Mouse (Mus musculus): ENCODE results near the gene Nit2. TPM values are rescaled to one million over a fixed set of nuclear protein-coding genes. Genes with fewer than 3 reads are reported as not detected.

Gene Nit2
- polyA plus RNA-seq, 1 experiment = 18.4 TPM

- no peaks in the 10 kb centered on the region for H3K4me1 ChIP-seq (replicated peaks; ENCODE audit: control insufficient read depth, insufficient read depth, low read length)
- WGBS = under 1% methylated on average over 37 of the region's 37 CpGs
- peak; percentile 72 for TF ChIP-seq POLR2A (IDR thresholded peaks at IDR 0.05; ENCODE audit: control insufficient read depth, extremely low read depth, insufficient read depth, low read length, poor library complexity)
- TF ChIP-seq CTCF (IDR thresholded peaks at IDR 0.05; ENCODE audit: borderline replicate concordance, control insufficient read depth, extremely low read depth, insufficient read depth, low read length, poor library complexity) = no peak
- peaks cover 2% of the 10 kb centered on the region; the same call in 1 of the 2 replicates for H3K27me3 ChIP-seq (ENCODE audit: control insufficient read depth, insufficient read depth, low read length)
- H3K4me3 ChIP-seq (ENCODE audit: control insufficient read depth, insufficient read depth, low read length) = peak within 1 kb of the TSS; percentile 94
- peak; percentile 93 for DNase-seq
- H3K27ac ChIP-seq (ENCODE audit: control insufficient read depth, insufficient read depth, low read length) = peak within 1 kb of the TSS; percentile 62
- no peaks in the 10 kb centered on the region for H3K36me3 ChIP-seq (ENCODE audit: control insufficient read depth, insufficient read depth, low read length)
These were observed 46.0 kb downstream of the Nit2 start, which contains the start of gene Tomm70a for GRCm38 (mm10) chr16:57120913-57121815. Gene Tomm70a (plus strand): TSS chr16:57121703.

DNA sequence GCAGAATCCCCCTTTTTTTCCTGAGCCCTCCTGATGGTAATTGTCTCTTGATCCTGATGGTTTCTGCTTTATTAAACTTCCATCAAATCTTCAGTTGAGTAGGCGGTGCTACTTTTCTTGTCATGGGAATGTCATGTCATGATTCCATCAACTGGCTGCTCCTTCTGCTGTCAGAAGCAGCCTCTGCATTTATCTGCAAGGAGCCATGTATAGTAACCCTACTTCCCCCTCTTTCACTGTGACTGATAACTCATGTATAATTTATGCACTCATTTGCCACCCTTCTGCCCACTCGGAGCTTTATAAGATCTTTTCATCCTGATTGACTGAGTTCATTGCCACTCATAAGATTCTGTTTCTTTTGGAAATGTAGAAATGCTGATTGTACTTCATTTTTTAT is 49.6 kb downstream of the Nit2 start:
- no peak for DNase-seq
- H3K4me1 ChIP-seq (replicated peaks; ENCODE audit: control insufficient read depth, insufficient read depth, low read length) = no peaks in the 10 kb centered on the region
- H3K36me3 ChIP-seq (ENCODE audit: control insufficient read depth, insufficient read depth, low read length) = no peaks in the 10 kb centered on the region
- no peak for TF ChIP-seq CTCF (IDR thresholded peaks at IDR 0.05; ENCODE audit: borderline replicate concordance, control insufficient read depth, extremely low read depth, insufficient read depth, low read length, poor library complexity)
- TF ChIP-seq POLR2A (IDR thresholded peaks at IDR 0.05; ENCODE audit: control insufficient read depth, extremely low read depth, insufficient read depth, low read length, poor library complexity) = no peak
- H3K27ac ChIP-seq (ENCODE audit: control insufficient read depth, insufficient read depth, low read length) = no peak overlapping the region
- peaks cover 2% of the 10 kb centered on the region; the same call in 1 of the 2 replicates for H3K27me3 ChIP-seq (ENCODE audit: control insufficient read depth, insufficient read depth, low read length)
- WGBS = 67% methylated on average over 2 of the region's 2 CpGs
- H3K4me3 ChIP-seq (ENCODE audit: control insufficient read depth, insufficient read depth, low read length) = no peak overlapping the region

- no peak overlapping the region for H3K27ac ChIP-seq (ENCODE audit: control insufficient read depth, insufficient read depth, low read length)
These were observed 51.1 kb downstream of the Nit2 start for GRCm38 (mm10) chr16:57116066-57116465.

More at GRCm38 (mm10) chr16:57116066-57116465, 51.1 kb downstream of the Nit2 start:
- Histone ChIP-seq H3K27me3 (ENCODE audit: control insufficient read depth, insufficient read depth, low read length) (peaks cover 2% of the 10 kb centered on the region; the same call in 1 of the 2 replicates), H3K36me3 (ENCODE audit: control insufficient read depth, insufficient read depth, low read length) (no peaks in the 10 kb centered on the region), H3K4me3 (ENCODE audit: control insufficient read depth, insufficient read depth, low read length) (no peak overlapping the region), H3K4me1 (replicated peaks; ENCODE audit: control insufficient read depth, insufficient read depth, low read length) (no peaks in the 10 kb centered on the region)
- no peak for DNase-seq
- TF ChIP-seq CTCF (IDR thresholded peaks at IDR 0.05; ENCODE audit: borderline replicate concordance, control insufficient read depth, extremely low read depth, insufficient read depth, low read length, poor library complexity) (no peak), POLR2A (IDR thresholded peaks at IDR 0.05; ENCODE audit: control insufficient read depth, extremely low read depth, insufficient read depth, low read length, poor library complexity) (no peak)

Other genes with a start within 250 kb of the Nit2 start
- gene Lnp1, start 239.3 kb downstream of the Nit2 start, polyA plus RNA-seq (2012; rRNA removed) = not detected in 2 replicates
- gene Tmem45a2, start 96.0 kb downstream of the Nit2 start, polyA plus RNA-seq (2012; rRNA removed) = 0.07 TPM in 1 of 2 replicates, not detected in the other
- gene Tomm70a, start 45.6 kb downstream of the Nit2 start, polyA plus RNA-seq (2012; rRNA removed) = 14.7 and 16.6 TPM in 2 replicates
- 15.7 and 17.5 TPM in 2 replicates for gene Tbc1d23, start 64.2 kb upstream of the Nit2 start, polyA plus RNA-seq (2012; rRNA removed)
- gene Tmem30c, start 125.5 kb upstream of the Nit2 start, polyA plus RNA-seq (2012; rRNA removed) = not detected in 2 replicates
- 4.3 and 4.5 TPM in 2 replicates for gene Filip1l, start 185.8 kb upstream of the Nit2 start, polyA plus RNA-seq (2012; rRNA removed)